8 mouse cellular contexts compared by ENCODE assay signal in genomic region chr12:8947714-8948464, GRCm38 (mm10). TPM values are rescaled to one million over a fixed set of nuclear protein-coding genes. Genes with fewer than 3 reads are reported as not detected.
DNase-seq lines count a peak whose midpoint lies in the region; ATAC-seq lines count a peak whose summit lies in the region.

Matn3 (plus strand) TSS chr12:8947929.

- H3K27ac ChIP-seq in liver, embryonic 11.5 days (ENCODE audit: low read depth, low read length), result no peak within 1 kb of the TSS
- H3K27ac ChIP-seq in midbrain, embryonic 16.5 days (ENCODE audit: low read length), result no peak within 1 kb of the TSS
- H3K27ac ChIP-seq in stomach, embryonic 15.5 days, result no peak within 1 kb of the TSS; the same call in 1 of the 2 replicates

- peak; percentile 75 for ATAC-seq in inflammation-experienced regulatory T-cells, adult 6 months
- ATAC-seq in liver, embryonic 11.5 days (replicated peaks; ENCODE audit: low FRiP score), result peak; percentile 51
- ATAC-seq in midbrain, embryonic 16.5 days, result peak; percentile 60
- peak; percentile 63; the same call in 1 of the 2 replicates for ATAC-seq in stomach, embryonic 15.5 days (ENCODE audit: insufficient read depth, low FRiP score, low read depth)

- no peaks in the 10 kb centered on the region for H3K9me3 ChIP-seq in liver, embryonic 11.5 days (ENCODE audit: control insufficient read depth, low read length)
- no peaks in the 10 kb centered on the region for H3K9me3 ChIP-seq in midbrain, embryonic 16.5 days (replicated peaks; ENCODE audit: control insufficient read depth, low read length, poor library complexity, severe bottlenecking)
- no peaks in the 10 kb centered on the region for H3K9me3 ChIP-seq in stomach, embryonic 15.5 days

- WGBS in liver, embryonic 11.5 days, result 1% methylated on average over 42 of the region's 42 CpGs
- under 1% methylated on average over 42 of the region's 42 CpGs for WGBS in midbrain, embryonic 16.5 days
- WGBS in stomach, embryonic 15.5 days, result 2% methylated on average over 42 of the region's 42 CpGs

- peak within 1 kb of the TSS; percentile 91 for H3K4me2 ChIP-seq in liver, embryonic 11.5 days
- peak within 1 kb of the TSS; percentile 92 for H3K4me2 ChIP-seq in midbrain, embryonic 16.5 days (ENCODE audit: low read length)
- peak within 1 kb of the TSS; percentile 90 for H3K4me2 ChIP-seq in stomach, embryonic 15.5 days

- DNase-seq in thymus, postnatal 14 days, result peak; percentile 38
- DNase-seq in thymus, postnatal 25 days, result no peak
- peak; percentile 89 for DNase-seq in embryo, embryonic 11 days
- peak; percentile 46 to 75 for DNase-seq in gastrocnemius, postnatal 4 days (ENCODE audit: low spot score in 2 of 2)
- peak; percentile 71 for DNase-seq in liver, embryonic 11.5 days (ENCODE audit: low spot score)

- H3K4me1 ChIP-seq in liver, embryonic 11.5 days (replicated peaks; ENCODE audit: control insufficient read depth, insufficient read depth, low read length), result peaks cover 3% of the 10 kb centered on the region; the same call in 1 of the 2 replicates
- H3K4me1 ChIP-seq in midbrain, embryonic 16.5 days (ENCODE audit: control insufficient read depth, insufficient read depth, low read length), result peaks cover 8% of the 10 kb centered on the region; the same call in 1 of the 2 replicates
- H3K4me1 ChIP-seq in stomach, embryonic 15.5 days, result peaks cover 8% of the 10 kb centered on the region

- peaks cover 18% of the 10 kb centered on the region for H3K27me3 ChIP-seq in liver, embryonic 11.5 days (replicated peaks; ENCODE audit: control insufficient read depth, insufficient read depth, low read length)
- H3K27me3 ChIP-seq in midbrain, embryonic 16.5 days (ENCODE audit: control insufficient read depth, insufficient read depth, low read depth, low read length), result no peaks in the 10 kb centered on the region; the same call in 1 of the 2 replicates
- 0 out of 2 replicates have a peak, but pooled peaks cover 3% of the 10 kb centered on the region for H3K27me3 ChIP-seq in stomach, embryonic 15.5 days (replicated peaks)

- H3K36me3 ChIP-seq in liver, embryonic 11.5 days (ENCODE audit: control insufficient read depth, insufficient read depth, low read length), result no peaks in the 10 kb centered on the region
- no peaks in the 10 kb centered on the region for H3K36me3 ChIP-seq in midbrain, embryonic 16.5 days (ENCODE audit: control insufficient read depth, insufficient read depth, low read length)
- no peaks in the 10 kb centered on the region for H3K36me3 ChIP-seq in stomach, embryonic 15.5 days

- H3K9ac ChIP-seq in liver, embryonic 11.5 days (ENCODE audit: low read depth, low read length), result peak within 1 kb of the TSS; percentile 17; the same call in 1 of the 2 replicates
- H3K9ac ChIP-seq in midbrain, embryonic 16.5 days (ENCODE audit: low read depth, low read length), result peak within 1 kb of the TSS; percentile 66
- peak within 1 kb of the TSS; percentile 37; the same call in 1 of the 2 replicates for H3K9ac ChIP-seq in stomach, embryonic 15.5 days

- H3K4me3 ChIP-seq in liver, embryonic 11.5 days (ENCODE audit: low read depth, low read length), result peak within 1 kb of the TSS; percentile 49
- peak within 1 kb of the TSS; percentile 47 for H3K4me3 ChIP-seq in midbrain, embryonic 16.5 days (ENCODE audit: low read depth, low read length)
- peak within 1 kb of the TSS; percentile 38 for H3K4me3 ChIP-seq in stomach, embryonic 15.5 days (replicated peaks)

RNA-seq across cellular contexts. Expression of gene Matn3, which starts in this region (rescaled TPM):
- under 1 TPM; 0.21 to 0.39 TPM for total RNA-seq in gastrocnemius, postnatal 4 days (2021)
- polyA plus RNA-seq in inflammation-experienced regulatory T-cells, adult 6 months (2017; shearing (Covaris generic)), result not detected
- polyA plus RNA-seq in liver, embryonic 11.5 days (2014; fragmentation: Nextera tagmentation; extraction: Ambion mirVana), result 0.37 and 0.40 TPM in 2 replicates
- 0.11 and 0.15 TPM in 2 replicates for polyA plus RNA-seq in midbrain, embryonic 16.5 days (2015; fragmentation: Nextera tagmentation; extraction: Ambion mirVana)
- polyA plus RNA-seq in stomach, embryonic 15.5 days (2015; fragmentation: Nextera tagmentation; extraction: Ambion mirVana), result 0.17 and 0.22 TPM in 2 replicates

Comparison
In these comparisons a context has a peak if more than half of its experiments do, and no peak if none do; other contexts are left out.
1. Peak in DNase-seq in gastrocnemius, postnatal 4 days; RNA of the gene not detected or under 1 TPM.
2. Peak in ATAC-seq in inflammation-experienced regulatory T-cells, adult 6 months; RNA of the gene not detected or under 1 TPM.
3. Peak in DNase-seq, ATAC-seq, H3K4me3 ChIP-seq, H3K9ac ChIP-seq and H3K4me2 ChIP-seq in liver, embryonic 11.5 days; RNA of the gene not detected or under 1 TPM.
4. Peak in ATAC-seq, H3K4me3 ChIP-seq, H3K9ac ChIP-seq and H3K4me2 ChIP-seq in midbrain, embryonic 16.5 days; RNA of the gene not detected or under 1 TPM.
5. Peak in ATAC-seq, H3K4me3 ChIP-seq, H3K9ac ChIP-seq and H3K4me2 ChIP-seq in stomach, embryonic 15.5 days; RNA of the gene not detected or under 1 TPM.